Mouse (Mus musculus): ENCODE data around the gene Mcm6. TPM values are rescaled to one million over a fixed set of nuclear protein-coding genes. Genes with fewer than 3 reads are reported as not detected.
A peak's percentile ranks its signal among the peaks of the same experiment; 100 is the strongest.

Gene Mcm6
- total and polyA plus RNA-seq, 3 experiments = 3.4 to 5.7 (median 5.2) TPM

DNA sequence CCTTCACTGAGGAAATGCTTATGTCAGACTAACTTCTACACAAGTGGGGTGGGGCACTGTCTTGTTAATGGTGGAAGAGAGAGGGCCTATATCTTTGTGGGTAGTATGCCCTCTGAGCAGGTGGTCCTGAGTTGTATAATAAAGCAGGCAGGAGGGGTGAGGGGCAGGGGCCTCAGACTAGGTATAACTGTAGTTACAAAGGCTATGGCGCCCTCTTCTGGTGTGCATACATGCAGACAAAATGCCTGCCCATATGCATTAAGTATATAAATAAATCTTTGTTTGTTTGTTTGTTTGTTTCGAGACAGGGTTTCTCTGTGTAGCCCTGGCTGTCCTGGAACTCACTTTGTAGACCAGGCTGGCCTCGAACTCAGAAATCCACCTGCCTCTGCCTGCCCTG, 50.4 kb downstream of the Mcm6 start:
- H3K4me1 ChIP-seq (ENCODE audit: control insufficient read depth, insufficient read depth, low read length) = no peaks in the 10 kb centered on the region
- H3K79me2 ChIP-seq (replicated peaks; ENCODE audit: control insufficient read depth, insufficient read depth, low read length) = no peaks in the 10 kb centered on the region
- H3K36me3 ChIP-seq (ENCODE audit: control insufficient read depth, insufficient read depth, low read length) = no peaks in the 10 kb centered on the region
- intact Hi-C loops (cut with DNase I) = no loop called here
- no peak overlapping the region for H3K4me3 ChIP-seq
- no peak overlapping the region for H3K27ac ChIP-seq
- no peak for DNase-seq
- TF ChIP-seq POLR2A (IDR thresholded peaks at IDR 0.05; ENCODE audit: insufficient read depth, low read depth, low read length) (no peak), CTCF (IDR thresholded peaks at IDR 0.05) (0 out of 2 replicates have a peak, but pooled peaks have one; percentile 9)
- no peaks in the 10 kb centered on the region for H3K27me3 ChIP-seq (ENCODE audit: control insufficient read depth, insufficient read depth, low read length)
- H3K9ac ChIP-seq (ENCODE audit: low read depth, low read length) = no peak overlapping the region
- 88% methylated on average over 3 of the region's 3 CpGs for WGBS

DNA sequence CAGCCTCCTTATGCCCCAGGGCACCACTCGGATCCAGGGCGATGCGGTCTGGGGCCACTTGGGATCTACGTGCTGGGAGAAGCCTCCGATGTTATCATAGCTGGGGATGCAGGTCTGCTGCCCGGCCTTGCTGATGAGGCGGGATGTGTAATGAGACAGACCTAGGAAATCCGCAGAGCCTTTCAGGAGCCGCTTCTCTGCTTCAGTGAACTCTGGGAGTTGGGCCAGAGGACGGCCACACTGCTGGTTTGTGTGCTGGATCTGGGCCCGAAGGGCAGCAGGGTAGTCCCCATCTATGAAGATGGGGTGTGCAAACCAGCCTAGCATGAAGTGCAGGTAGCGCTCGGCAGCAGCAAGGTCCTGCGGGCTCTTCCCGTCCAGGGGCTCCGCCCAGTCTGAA, 55.6 kb downstream of the Mcm6 start:
- intact Hi-C loops (cut with DNase I) = no loop called here
- TF ChIP-seq POLR2A (IDR thresholded peaks at IDR 0.05; ENCODE audit: insufficient read depth, low read depth, low read length) (no peak), CTCF (IDR thresholded peaks at IDR 0.05) (no peak), EP300 (IDR thresholded peaks at IDR 0.05; ENCODE audit: insufficient read depth, low read depth, low read length) (no peak)
- H3K36me3 ChIP-seq (ENCODE audit: control insufficient read depth, insufficient read depth, low read length) = no peaks in the 10 kb centered on the region
- no peak for DNase-seq
- no peak overlapping the region for H3K27ac ChIP-seq
- H3K79me2 ChIP-seq (replicated peaks; ENCODE audit: control insufficient read depth, insufficient read depth, low read length) = no peaks in the 10 kb centered on the region
- WGBS = 92% methylated on average over 16 of the region's 16 CpGs
- H3K27me3 ChIP-seq (ENCODE audit: control insufficient read depth, insufficient read depth, low read length) = no peaks in the 10 kb centered on the region
- H3K4me3 ChIP-seq = no peak overlapping the region
- H3K9ac ChIP-seq (ENCODE audit: low read depth, low read length) = no peak overlapping the region
- H3K4me1 ChIP-seq (ENCODE audit: control insufficient read depth, insufficient read depth, low read length) = no peaks in the 10 kb centered on the region

DNA sequence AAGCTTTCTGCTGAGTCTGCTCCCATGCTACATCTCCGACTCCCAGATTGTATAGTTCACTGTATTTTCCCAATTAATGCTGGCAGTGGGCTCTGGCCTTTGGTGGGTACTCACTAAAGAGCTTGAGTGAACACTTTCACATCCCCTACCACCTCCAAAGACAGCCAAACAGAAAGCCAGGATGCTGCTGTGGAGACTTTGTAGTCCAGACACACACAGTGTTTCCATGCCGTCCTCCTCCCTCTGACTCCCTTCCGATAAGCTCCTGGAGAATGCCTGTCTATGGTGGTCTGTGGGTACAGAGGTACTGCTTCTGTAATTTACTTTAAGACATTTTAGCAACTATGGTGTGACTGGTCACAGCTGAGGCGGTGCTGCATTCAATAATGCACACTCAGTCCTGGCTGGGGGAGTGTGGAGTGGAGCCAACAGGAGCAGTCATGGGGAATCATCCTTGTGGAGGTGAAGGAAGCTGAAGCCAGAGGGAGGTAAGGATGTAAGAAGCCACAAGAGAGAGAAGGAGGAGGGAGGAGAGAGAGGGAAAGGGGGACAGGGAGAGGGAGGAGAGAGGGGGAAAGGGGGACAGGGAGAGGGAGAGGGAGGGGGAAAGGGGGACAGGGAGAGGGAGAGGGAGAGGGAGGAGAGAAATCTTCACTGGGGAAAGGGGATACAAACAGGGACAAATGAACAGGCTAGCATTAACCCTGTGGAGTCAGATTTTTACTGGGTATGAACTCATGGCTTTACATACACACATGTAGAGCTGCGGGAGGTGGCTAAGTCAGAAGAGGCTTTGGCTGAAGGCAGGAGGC, 63.5 kb downstream of the Mcm6 start:
- intact Hi-C loops (cut with DNase I) = no loop called here

DNA sequence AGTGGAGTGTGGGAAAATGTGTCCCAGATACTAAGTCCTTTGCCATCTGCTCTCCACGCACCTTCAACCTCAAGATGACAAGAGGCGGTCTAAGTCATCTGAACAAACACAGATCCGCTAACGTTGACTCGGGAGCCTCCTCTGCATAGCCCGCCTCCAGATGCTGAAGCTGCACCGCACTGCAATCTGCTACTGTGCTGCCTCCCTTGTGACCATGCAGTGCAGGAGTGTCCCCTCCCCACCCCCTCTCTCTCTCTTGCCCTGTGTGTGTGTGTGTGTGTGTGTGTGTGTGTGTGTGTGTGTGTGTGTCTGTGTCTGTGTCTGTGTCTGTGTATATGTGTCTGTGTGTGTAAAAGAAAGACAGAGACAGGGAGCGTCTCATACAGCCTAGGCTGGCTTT, 64.2 kb downstream of the Mcm6 start:
- TF ChIP-seq CTCF (IDR thresholded peaks at IDR 0.05) = no peak
- Histone ChIP-seq H3K4me3 (no peak overlapping the region), H3K36me3 (ENCODE audit: control insufficient read depth, insufficient read depth, low read length) (no peaks in the 10 kb centered on the region), H3K27me3 (ENCODE audit: control insufficient read depth, insufficient read depth, low read length) (no peaks in the 10 kb centered on the region), H3K9ac (ENCODE audit: low read depth, low read length) (no peak overlapping the region), H3K4me1 (ENCODE audit: control insufficient read depth, insufficient read depth, low read length) (no peaks in the 10 kb centered on the region), H3K79me2 (replicated peaks; ENCODE audit: control insufficient read depth, insufficient read depth, low read length) (no peaks in the 10 kb centered on the region), H3K27ac (no peak overlapping the region)
- DNase-seq = no peak
- intact Hi-C loops (cut with DNase I) = no loop called here
- 72% methylated on average over 8 of the region's 8 CpGs for WGBS

More for the DNA sequence above, 63.5 kb downstream of the Mcm6 start:
- no peaks in the 10 kb centered on the region for H3K36me3 ChIP-seq (ENCODE audit: control insufficient read depth, insufficient read depth, low read length)
- no peak for TF ChIP-seq CTCF (IDR thresholded peaks at IDR 0.05)
- no peak for TF ChIP-seq POLR2A (IDR thresholded peaks at IDR 0.05; ENCODE audit: insufficient read depth, low read depth, low read length)
- TF ChIP-seq EP300 (IDR thresholded peaks at IDR 0.05; ENCODE audit: insufficient read depth, low read depth, low read length) = no peak
- WGBS = 78% methylated on average over 5 of the region's 5 CpGs
- H3K9ac ChIP-seq (ENCODE audit: low read depth, low read length) = no peak overlapping the region
- no peak overlapping the region for H3K27ac ChIP-seq
- no peaks in the 10 kb centered on the region for H3K27me3 ChIP-seq (ENCODE audit: control insufficient read depth, insufficient read depth, low read length)
- H3K79me2 ChIP-seq (replicated peaks; ENCODE audit: control insufficient read depth, insufficient read depth, low read length) = no peaks in the 10 kb centered on the region
- DNase-seq = no peak
- H3K4me1 ChIP-seq (ENCODE audit: control insufficient read depth, insufficient read depth, low read length) = no peaks in the 10 kb centered on the region
- no peak overlapping the region for H3K4me3 ChIP-seq

DNA sequence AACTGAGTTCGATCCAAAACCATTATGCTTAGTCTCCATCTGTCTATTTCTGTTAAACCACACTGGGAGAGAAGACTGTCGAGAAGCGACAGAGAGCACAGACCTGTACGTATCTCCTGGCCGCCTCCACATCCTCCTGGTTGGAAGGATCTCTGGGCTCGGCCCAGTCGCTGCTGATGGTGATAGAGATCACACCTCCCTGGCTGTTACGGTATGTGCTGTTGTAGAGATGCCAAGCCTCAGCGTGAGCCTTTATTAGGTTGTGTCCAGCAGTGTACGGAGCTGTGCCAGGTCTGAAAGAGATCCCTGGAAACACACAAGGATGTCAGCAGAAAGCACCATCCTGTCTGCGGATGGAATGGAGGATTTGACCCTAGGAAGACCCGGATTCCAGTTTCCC, 65.9 kb downstream of the Mcm6 start:
- H3K27ac ChIP-seq = no peak overlapping the region
- H3K79me2 ChIP-seq (replicated peaks; ENCODE audit: control insufficient read depth, insufficient read depth, low read length) = no peaks in the 10 kb centered on the region
- no peak for DNase-seq
- no peaks in the 10 kb centered on the region for H3K36me3 ChIP-seq (ENCODE audit: control insufficient read depth, insufficient read depth, low read length)
- intact Hi-C loops (cut with DNase I) = no loop called here
- TF ChIP-seq CTCF (IDR thresholded peaks at IDR 0.05) (no peak), EP300 (IDR thresholded peaks at IDR 0.05; ENCODE audit: insufficient read depth, low read depth, low read length) (no peak), POLR2A (IDR thresholded peaks at IDR 0.05; ENCODE audit: insufficient read depth, low read depth, low read length) (no peak)
- H3K27me3 ChIP-seq (ENCODE audit: control insufficient read depth, insufficient read depth, low read length) = no peaks in the 10 kb centered on the region
- H3K4me3 ChIP-seq = no peak overlapping the region
- H3K4me1 ChIP-seq (ENCODE audit: control insufficient read depth, insufficient read depth, low read length) = no peaks in the 10 kb centered on the region
- no peak overlapping the region for H3K9ac ChIP-seq (ENCODE audit: low read depth, low read length)
- WGBS = 73% methylated on average over 12 of the region's 12 CpGs

DNA sequence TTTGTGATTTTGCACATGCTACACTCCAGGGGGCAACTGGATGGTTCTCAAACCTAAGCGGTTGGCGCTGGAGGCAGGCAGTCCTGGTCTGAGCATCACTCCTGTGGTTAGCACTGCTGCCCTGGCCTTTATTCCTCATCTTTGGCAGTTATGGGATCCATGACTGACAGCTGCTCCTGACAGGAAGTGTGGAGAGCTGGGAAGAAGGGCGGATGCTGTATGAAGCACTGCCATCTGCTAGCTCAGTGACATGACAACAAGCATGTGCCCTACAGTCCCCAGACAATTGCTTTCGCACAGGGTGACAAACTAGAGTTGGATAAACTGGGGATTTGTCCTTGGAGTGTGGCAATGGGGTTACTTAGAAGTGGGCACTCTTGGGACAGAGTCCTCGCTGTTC, 69.2 kb downstream of the Mcm6 start:
- no peak overlapping the region for H3K9ac ChIP-seq (ENCODE audit: low read depth, low read length)
- no peak overlapping the region for H3K27ac ChIP-seq
- intact Hi-C loops (cut with DNase I) = no loop called here
- no peaks in the 10 kb centered on the region for H3K79me2 ChIP-seq (replicated peaks; ENCODE audit: control insufficient read depth, insufficient read depth, low read length)
- no peak overlapping the region for H3K4me3 ChIP-seq
- DNase-seq = no peak
- H3K36me3 ChIP-seq (ENCODE audit: control insufficient read depth, insufficient read depth, low read length) = no peaks in the 10 kb centered on the region
- no peak for TF ChIP-seq EP300 (IDR thresholded peaks at IDR 0.05; ENCODE audit: insufficient read depth, low read depth, low read length)
- no peak for TF ChIP-seq CTCF (IDR thresholded peaks at IDR 0.05)
- 88% methylated on average over 5 of the region's 5 CpGs for WGBS
- no peaks in the 10 kb centered on the region for H3K4me1 ChIP-seq (ENCODE audit: control insufficient read depth, insufficient read depth, low read length)
- no peaks in the 10 kb centered on the region for H3K27me3 ChIP-seq (ENCODE audit: control insufficient read depth, insufficient read depth, low read length)
